Mouse (Mus musculus) cerebral cortex, adult 2 months (tissue): Measurements from ENCODE around the gene Arhgef19.

ENCODE experiments used
- WGBS: fragments of 180-500 bp; shearing (Covaris S2); methylation state at CpG from one replicate; pipeline ENCODE4 v1.1.7; 2018; 5-methylcytosine and 5-hydroxymethylcytosine counted together

Arhgef19 gene

DNA sequence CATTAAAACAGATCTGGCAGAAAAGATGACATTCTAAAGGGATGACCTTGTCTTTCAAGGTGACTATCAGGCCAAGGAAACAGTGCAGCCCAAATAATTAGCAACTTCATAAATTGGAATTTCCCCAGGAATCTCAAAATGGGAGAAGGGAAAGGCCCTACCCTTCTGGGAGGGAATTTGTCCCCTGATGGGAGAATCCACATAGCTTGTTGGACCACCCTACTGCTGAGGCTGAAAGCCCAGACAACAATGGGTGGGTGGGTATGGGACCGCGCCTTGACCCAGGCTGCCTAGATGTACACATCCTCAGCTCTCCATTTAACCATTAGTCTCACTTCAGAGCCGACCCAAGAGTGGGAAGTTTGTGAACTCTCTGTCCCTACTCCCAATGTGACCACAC lies 45.2 kb downstream of the Arhgef19 start:
- WGBS: 84% methylated on average over 3 of the region's 3 CpGs

DNA sequence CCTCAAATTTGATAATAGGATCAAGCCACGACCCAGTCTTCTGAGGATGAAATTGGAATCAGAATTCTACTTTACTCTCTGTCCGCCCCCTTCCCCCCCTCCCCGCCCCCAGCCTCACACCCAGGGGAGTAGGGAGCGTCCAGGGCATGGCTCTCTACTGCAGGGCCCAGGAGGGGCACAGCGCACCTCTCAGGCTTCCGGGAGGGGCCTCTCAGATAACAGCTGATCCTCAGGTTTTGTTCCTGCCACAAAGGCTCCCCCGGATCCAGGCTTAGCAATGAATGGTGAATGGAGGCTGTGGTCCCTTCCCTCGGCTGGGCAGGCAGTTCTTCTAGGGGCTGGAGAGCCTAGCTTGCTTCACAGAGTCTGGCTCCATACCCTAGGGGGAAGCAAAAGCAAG lies 45.8 kb downstream of the Arhgef19 start:
- 42% methylated on average over 8 of the region's 8 CpGs for WGBS

DNA sequence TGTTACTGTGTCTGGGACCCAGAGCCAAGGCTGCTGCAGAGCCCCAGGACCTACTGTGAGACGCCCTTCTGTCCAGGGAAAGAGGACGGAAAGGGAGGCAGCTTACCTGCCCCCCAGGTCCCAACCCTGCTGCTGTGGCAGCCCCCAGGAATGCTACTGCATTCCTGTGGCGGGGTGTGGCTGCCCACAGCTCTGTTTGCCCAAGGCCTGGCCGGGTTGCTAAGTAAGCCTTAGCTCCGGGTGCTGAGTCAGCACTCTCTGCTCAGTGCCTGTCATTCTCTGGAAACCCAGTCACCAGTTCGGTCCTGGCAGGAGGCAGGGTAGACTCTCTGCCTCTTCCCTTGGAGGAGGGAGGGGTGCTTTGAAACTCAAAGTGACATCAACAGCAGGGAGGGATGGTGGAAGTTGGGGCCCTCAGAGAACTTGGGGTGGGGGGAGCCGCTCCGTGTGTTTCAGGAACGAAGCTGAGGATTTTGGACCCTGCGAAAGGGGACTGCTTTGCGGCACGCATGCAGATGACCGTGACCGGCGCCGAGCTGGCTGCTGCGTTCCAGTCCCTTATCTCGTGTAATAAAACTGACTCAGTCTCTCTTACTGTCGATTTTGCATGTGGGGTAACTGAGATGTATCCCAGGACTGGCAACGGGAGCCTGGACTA lies 47.7 kb downstream of the Arhgef19 start:
- 38% methylated on average over 20 of the region's 20 CpGs for whole genome bisulfite sequencing

DNA sequence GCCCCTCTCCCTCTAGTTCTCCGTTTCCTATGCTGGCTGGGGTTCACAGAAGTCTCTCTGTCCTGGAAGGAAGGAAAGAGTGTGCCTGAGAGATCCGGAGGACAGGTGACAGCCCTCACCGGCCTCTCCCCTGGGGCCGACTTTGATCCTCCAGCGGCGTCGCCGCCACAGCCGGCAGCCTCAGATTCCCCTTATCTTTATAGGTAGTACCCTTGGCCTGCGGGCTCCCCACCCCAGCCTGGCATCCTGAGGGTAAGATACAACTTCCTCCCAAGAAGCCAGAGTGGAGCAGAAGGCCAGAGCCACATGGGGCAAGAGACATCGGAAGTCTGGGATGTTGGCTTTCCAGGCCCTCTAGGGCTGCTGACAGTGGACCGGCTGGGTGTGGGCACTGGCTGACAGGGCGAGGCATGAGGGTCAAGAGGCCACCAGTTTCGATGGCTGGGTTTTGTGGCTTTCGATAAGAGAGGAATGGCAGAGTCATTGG lies 48.3 kb downstream of the Arhgef19 start:
- WGBS: 56% methylated on average over 15 of the region's 15 CpGs

DNA sequence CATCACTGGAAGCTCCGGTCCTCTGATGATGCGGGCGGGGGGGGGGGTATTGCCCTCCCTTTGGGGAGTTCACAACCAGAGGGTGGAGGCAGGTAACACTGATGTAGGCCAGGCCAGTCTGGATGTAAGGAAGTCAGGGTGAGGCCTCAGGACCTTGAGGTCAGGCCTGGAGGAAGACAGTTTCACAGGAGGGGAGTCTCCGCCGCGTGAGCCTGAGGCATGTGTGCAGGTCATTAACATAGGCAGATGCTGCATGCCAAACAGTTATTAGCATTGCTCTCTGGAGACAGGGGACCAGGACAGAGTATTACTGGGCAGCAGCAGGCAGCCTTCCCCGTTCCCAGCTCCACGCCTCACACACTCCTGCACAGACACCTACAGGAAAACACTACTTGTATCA lies 48.9 kb downstream of the Arhgef19 start:
- WGBS: 85% methylated on average over 8 of the region's 8 CpGs

DNA sequence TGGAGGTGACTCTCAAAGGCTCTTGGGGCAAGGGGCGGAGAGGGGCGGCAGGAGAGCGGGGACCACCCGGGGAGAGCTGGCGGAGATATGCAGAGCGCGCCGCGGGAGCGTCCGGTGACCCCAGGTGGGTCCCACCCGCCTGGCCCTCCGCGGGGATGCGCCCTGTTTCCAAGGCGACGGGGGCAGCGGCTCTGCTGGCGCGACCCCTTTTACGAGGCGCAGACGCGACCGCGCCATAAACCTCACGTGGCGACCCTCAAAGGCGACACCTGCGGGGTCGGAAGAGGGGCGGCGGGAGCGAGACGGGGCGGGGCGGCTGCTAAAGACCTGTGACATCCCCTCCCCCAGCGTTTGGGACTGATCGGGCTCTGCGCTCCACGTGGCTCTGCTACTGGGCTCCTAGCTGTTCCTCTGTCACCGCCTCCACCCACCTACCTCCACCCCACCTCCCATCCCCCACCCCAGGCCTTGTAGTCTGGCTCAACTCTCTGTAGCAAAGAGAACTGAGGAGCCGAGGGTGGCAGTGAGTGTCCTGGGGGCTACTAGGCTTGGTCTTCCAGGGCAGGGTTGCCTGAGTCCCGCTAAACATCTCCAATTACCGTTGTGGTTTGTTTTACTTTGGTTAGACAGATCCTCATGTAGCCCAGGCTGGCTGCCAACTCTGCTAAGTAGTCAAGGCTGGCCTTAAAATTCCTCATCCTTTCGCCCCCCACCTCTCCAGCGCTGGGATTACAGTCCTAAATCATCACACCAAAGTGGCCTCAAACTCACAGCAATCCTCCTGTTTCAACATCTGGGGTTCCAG lies 52.5 kb downstream of the Arhgef19 start:
- WGBS: 4% methylated on average over 41 of the region's 47 CpGs

DNA sequence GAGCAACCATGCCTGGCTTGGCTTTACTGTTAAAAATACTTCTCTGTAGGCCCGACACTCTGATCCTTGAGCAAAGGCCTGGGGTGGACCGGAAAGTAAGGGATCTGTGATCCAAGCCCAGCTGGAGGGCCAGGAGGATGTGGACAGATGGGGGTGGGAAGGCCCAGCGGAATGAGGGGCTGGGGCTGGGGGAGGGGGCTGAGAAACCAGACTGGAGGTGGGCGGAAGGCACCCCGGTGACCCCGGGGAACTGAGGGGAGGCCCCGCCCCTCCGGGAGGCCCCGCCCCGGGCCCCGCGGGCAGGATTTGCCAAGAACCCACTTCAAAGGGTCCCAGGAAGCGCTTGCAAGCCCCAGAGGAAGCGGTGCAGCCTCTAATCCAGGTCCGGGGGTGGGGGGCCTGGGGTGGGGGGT lies 56.5 kb downstream of the Arhgef19 start:
- WGBS: 21% methylated on average over 15 of the region's 15 CpGs

DNA sequence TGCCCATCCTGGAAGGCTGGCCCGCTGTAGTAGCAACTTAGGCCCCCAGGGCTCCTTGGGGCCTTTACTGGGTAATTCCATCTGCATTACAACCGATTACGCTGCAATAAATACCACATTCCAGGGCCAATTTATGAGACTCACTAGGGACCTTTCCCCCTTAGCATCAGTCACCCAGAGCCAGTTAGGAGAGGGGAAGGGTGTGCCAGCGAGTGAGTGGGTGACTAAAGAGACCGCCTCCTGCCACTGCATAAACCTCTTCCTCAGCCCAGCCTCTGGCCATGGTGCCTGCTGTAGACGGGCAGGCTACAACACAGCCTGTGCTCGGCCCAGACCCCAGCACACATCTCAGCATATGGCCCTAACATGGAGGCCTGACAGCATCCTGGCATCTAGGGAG lies 58.6 kb downstream of the Arhgef19 start:
- 90% methylated on average over 7 of the region's 7 CpGs for WGBS

DNA sequence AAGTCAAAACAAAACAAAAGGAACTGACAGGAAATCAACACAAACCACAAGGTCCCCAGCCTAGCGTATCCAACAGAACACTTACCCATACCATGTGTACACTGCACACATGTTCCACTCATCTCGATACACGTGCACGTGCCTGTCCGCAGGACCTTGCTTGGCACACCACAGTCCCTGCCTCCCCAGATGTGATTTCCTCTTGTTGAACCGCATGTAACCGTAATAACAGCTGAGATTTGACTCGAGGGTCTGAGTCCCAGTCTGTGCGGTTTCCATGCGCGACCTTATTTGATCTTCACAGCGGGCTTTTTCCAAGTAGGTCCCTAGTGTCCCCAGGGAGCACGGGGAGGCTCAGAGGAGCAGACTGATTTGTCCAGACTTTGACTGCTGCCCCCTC lies 60.1 kb downstream of the Arhgef19 start:
- 74% methylated on average over 13 of the region's 13 CpGs for WGBS

DNA sequence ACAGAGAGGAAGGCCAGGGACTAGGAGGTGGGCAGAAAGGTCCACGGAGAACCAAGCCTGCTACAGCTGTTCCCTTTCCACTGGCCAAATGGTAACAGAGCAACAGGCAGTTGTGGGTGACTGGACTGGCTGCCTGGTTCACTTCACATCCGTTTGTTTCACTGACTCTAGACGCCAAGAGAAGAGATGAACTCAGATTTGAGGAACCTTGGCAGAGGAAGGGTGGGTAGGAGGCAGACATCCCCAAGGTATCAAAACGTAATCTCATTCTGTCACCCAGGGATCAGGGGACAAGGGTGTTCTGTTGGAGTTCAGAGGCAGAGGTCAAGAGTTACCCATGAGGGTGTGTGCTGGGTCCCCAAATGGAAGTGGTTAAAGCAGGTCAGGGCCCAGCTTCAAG lies 60.9 kb downstream of the Arhgef19 start:
- 72% methylated on average over 4 of the region's 4 CpGs for WGBS

DNA sequence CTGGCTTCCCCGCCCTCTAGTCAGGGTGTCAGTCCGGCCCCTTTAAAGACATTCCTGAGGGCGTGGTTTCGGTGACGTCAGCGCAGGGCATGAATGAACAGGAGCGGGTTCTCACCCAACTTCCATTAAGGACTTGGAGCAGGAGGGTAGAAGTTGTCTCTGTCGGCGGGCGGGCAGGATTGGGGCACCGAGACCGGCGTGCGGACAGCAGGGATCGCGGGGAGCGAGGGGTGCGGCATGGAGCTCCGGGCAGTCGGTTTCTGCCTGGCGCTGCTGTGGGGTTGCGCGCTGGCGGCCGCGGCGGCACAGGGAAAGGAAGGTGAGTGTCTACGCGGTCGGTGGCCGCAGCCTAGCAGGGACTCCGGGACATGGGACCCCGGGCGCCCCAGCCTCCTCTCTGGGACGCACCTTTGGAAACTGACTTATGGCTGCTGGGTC lies 61.8 kb downstream of the Arhgef19 start, which contains the start of gene Epha2:
Gene Epha2, plus strand, starts transcription at position 125 of the 438 bp plus-strand sequence.
- under 1% methylated on average over 34 of the region's 35 CpGs for WGBS

DNA sequence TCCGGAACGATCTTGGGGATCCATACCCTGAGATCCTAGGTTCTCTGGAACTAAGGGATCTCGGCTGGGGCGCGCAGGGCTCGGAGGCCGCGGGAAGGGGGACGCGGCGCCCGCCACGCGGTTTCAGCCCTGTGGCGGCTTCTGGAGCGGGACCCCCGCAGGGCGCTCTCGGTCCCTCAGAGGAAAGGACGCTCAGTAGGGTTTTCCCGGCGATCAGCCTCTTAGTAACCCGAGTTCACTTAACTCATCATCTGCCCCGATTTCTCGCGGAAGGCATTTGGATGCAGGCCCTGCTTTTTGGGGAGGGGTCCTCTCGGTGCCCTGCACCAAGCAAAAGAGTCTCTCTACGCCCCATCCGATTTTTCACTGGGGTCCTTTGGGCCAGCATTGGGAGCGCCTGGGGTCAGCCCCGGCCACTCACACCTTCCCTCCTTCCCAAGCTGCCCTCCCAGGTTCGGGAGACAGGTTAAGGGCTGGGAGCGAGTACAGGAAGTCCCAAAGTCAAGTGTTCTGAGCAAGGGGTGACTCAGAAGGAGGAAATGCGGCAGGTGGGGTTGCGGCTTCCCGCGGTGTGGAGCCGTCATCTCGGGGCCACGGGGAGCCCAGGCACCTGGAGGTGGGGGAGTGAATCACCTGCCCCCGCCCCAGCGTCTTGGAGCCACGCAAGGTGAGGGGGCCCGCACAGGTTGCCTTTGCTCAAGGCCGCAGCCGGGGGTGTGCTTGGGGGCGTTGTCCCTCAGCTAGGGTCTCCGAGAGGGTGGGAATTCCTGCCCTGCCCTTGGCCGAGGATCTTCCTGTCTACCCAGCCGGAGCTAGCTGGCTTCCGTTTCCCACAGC lies 62.5 kb downstream of the Arhgef19 start:
- 4% methylated on average over 51 of the region's 51 CpGs for WGBS

DNA sequence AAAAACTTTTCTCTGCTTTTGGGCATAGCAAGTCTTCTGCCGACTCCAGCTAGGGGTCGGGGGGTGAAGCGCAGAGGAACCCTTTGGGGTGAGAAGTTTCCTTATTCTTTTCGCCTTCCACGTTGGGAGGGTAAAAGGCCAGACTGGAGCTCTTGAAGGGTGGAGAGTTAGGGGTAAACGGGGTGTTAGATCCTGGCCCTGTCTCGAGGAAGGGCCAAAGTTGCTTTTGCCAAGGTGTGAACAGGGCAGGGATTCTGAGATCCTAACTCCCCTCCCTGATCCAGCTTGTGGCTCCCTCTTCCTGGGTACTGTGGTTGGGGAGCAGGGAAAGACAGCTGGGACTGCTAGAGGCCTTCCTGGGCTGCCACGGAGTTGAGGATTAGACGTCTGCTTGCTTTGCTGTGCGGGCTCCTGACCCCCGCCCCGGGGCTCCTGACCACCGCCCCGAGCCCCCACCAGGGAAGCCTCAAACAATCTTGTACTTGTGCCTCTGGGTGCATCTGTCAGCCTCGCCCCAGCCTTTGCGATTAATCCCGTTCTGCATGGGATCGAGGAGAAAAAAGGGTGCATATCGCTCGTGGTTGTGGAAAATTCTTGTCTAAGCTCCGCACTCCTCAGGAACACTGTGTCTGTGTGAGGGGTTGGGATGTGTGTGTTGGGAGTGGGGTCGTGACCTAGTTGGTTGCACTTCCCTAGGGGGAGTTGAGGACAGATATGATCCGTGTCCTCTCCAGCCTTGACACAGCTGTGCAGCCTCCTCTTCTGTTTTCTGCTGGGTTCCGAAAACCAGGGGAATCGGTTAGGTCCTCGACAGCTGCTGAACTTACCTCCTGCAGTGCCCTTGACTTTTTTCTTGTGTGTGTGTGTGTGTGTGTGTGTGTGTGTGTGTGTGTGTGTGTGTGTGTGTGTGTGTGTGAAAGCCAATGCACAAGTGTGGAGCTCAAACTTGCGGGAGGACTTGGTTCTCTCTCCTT lies 63.4 kb downstream of the Arhgef19 start:
- 46% methylated on average over 27 of the region's 27 CpGs for WGBS

DNA sequence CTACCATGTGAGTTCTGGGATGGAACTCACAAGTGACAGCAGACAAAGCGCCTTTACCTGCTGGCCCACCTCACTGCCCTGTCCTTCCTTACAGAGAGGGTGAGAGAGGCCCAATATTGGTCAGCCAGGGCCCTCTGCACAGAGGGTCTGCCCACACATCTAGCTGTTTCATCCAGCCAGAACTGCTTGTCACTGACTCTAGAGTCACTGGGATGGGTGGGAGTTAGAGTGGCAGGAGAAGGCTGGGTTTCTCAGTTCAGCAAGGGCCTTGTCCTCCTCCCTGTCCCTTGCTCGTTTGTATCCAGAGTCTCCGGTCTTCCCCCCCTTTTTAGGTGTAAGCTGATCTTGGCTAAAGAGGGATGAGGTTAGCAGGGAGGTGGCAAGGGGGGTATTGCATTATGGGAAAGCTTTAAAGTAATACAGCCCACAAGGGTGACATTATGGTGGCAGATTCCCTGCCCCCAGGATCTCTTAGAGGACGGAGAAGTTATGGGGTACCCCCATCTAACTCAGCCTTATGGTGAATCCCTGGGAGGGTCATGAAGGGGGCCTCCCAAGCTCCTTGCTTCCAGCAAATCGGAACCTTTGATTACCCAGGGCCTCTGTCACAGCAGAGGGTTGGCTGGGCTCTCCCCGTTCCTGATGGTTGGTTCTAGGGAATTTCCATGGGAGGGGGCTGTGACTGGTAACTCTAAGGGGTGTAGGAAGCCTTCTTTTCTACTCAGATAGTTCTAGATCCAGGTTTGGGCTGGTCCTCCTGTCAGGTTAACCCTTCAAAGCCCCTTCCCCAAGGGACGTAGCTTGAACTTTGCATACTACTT lies 64.3 kb downstream of the Arhgef19 start:
- 75% methylated on average over 7 of the region's 7 CpGs for WGBS

DNA sequence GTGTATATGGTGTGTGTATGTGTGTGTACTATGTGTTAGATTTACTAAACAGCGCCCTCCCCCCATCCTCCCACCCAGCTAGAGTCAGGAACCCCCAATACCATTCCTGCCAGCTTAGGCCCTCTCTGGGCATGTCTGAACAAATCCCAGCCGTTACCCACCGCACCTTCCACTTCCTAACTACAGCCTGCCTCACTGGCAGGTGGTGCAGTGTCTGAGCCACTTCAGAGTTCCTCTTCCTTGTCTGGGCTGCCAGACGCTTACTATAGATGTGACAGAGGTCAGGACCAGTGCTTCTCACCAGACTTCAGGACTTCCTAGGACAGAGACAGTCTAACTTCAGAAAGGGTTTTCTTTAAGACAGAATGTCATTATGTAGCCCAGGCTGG lies 64.9 kb downstream of the Arhgef19 start:
- WGBS: 82% methylated on average over 4 of the region's 4 CpGs

DNA sequence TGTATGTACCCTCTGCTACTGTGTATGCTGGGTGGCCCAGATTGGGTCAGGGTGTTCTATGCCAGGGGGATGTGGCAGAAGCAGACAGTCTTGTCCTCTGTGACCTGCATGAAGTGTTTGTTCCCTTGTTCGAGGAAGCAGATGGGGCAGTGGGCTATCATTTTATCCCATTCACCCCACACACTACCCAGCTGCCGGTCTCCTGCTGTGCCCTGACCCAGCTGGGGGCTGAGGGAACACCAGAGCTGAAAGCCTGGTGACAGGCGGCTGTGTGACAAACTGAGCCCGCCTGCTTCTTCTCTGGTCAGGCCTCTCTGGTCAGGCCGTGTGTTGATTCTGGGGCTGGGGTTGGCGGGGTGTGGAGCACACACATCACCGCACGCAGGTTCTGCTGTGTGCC lies 66.8 kb downstream of the Arhgef19 start:
- 70% methylated on average over 8 of the region's 8 CpGs for WGBS
